Mouse (Mus musculus): ENCODE measurements around the gene Prss28. TPM values are rescaled to one million over a fixed set of nuclear protein-coding genes. Genes with fewer than 3 reads are reported as not detected.

The Prss28 gene
- polyA plus RNA-seq, 1 experiment from 2014 or later: not detected

Other genes with a start within 250 kb of the Prss28 start
- 13.0 and 13.7 TPM in 2 replicates for gene Tmem204, start 225.1 kb upstream of the Prss28 start, polyA plus RNA-seq (2016; fragmentation: Nextera tagmentation; extraction: Ambion mirVana)
- 49.9 and 52.3 TPM in 2 replicates for gene Telo2, start 192.7 kb upstream of the Prss28 start, polyA plus RNA-seq (2016; fragmentation: Nextera tagmentation; extraction: Ambion mirVana)
- gene Ptx4, start 187.9 kb upstream of the Prss28 start, polyA plus RNA-seq (2016; fragmentation: Nextera tagmentation; extraction: Ambion mirVana): not detected in 2 replicates
- 23.5 and 24.7 TPM in 2 replicates for gene Clcn7, start 175.3 kb upstream of the Prss28 start, polyA plus RNA-seq (2016; fragmentation: Nextera tagmentation; extraction: Ambion mirVana)
- not detected in 2 replicates for gene Ccdc154, start 146.2 kb upstream of the Prss28 start, polyA plus RNA-seq (2016; fragmentation: Nextera tagmentation; extraction: Ambion mirVana)
- not detected in 2 replicates for gene Gm38655, start 133.2 kb upstream of the Prss28 start, polyA plus RNA-seq (2016; fragmentation: Nextera tagmentation; extraction: Ambion mirVana)
- gene BC003965, start 124.1 kb upstream of the Prss28 start, polyA plus RNA-seq (2016; fragmentation: Nextera tagmentation; extraction: Ambion mirVana): 35.6 and 36.3 TPM in 2 replicates
- 8.5 and 8.6 TPM in 2 replicates for gene Unkl, start 120.2 kb upstream of the Prss28 start, polyA plus RNA-seq (2016; fragmentation: Nextera tagmentation; extraction: Ambion mirVana)
- gene Gnptg, start 68.5 kb upstream of the Prss28 start, polyA plus RNA-seq (2016; fragmentation: Nextera tagmentation; extraction: Ambion mirVana): 63.3 and 73.2 TPM in 2 replicates
- gene Tsr3, start 68.5 kb upstream of the Prss28 start, polyA plus RNA-seq (2016; fragmentation: Nextera tagmentation; extraction: Ambion mirVana): 76.9 and 86.4 TPM in 2 replicates
- 2.3 and 3.5 TPM in 2 replicates for gene Baiap3, start 52.3 kb upstream of the Prss28 start, polyA plus RNA-seq (2016; fragmentation: Nextera tagmentation; extraction: Ambion mirVana)
- 862 and 894 TPM in 2 replicates for gene Ube2i, start 34.0 kb upstream of the Prss28 start, polyA plus RNA-seq (2016; fragmentation: Nextera tagmentation; extraction: Ambion mirVana)
- not detected in 2 replicates for gene Prss34, start 10.3 kb upstream of the Prss28 start, polyA plus RNA-seq (2016; fragmentation: Nextera tagmentation; extraction: Ambion mirVana)
- gene Prss29, start 10.0 kb downstream of the Prss28 start, polyA plus RNA-seq (2016; fragmentation: Nextera tagmentation; extraction: Ambion mirVana): not detected in 2 replicates
- gene Tpsab1, start 36.9 kb downstream of the Prss28 start, polyA plus RNA-seq (2016; fragmentation: Nextera tagmentation; extraction: Ambion mirVana): not detected in 2 replicates
- not detected in 2 replicates for gene Tpsb2, start 57.7 kb downstream of the Prss28 start, polyA plus RNA-seq (2016; fragmentation: Nextera tagmentation; extraction: Ambion mirVana)
- gene Tpsg1, start 60.6 kb downstream of the Prss28 start, polyA plus RNA-seq (2016; fragmentation: Nextera tagmentation; extraction: Ambion mirVana): 0.50 TPM in 1 of 2 replicates, not detected in the other
- gene Cacna1h, start 125.1 kb downstream of the Prss28 start, polyA plus RNA-seq (2016; fragmentation: Nextera tagmentation; extraction: Ambion mirVana): 3.9 and 6.8 TPM in 2 replicates
- gene Tekt4, start 146.0 kb downstream of the Prss28 start, polyA plus RNA-seq (2016; fragmentation: Nextera tagmentation; extraction: Ambion mirVana): 1.2 and 2.8 TPM in 2 replicates
- gene Sstr5, start 188.6 kb downstream of the Prss28 start, polyA plus RNA-seq (2016; fragmentation: Nextera tagmentation; extraction: Ambion mirVana): 0.06 and 0.27 TPM in 2 replicates